Mouse (Mus musculus): ENCODE results near the gene Bmp6.

Gene Bmp6

DNA sequence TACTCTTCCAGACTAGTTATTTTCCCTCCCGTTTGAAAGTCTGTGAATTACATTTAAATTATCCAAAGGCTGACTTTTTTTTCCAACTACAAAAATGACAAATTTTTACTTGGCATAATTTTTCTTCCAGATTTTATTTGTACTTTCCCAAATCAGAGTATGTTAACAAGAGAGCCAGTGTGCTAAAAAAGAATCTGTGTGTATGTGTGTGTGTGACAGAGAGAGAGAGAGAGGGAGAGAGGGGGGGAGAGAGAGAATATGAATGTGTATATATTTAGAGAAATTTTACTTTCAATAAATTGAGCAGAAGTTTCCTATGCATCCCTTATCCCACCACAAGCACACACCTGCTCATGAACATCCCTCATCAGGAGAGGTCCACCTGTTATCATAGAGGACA is 9.4 kb downstream of the Bmp6 start:
- DNase-seq, result no peak

GRCm38 (mm10) chr13:38359045-38359444 is 14.1 kb downstream of the Bmp6 start:
- no peak for DNase-seq

GRCm38 (mm10) chr13:38362751-38363150 is 17.8 kb downstream of the Bmp6 start:
- peak in 1 of 2 experiments; percentile 32 for DNase-seq

DNA sequence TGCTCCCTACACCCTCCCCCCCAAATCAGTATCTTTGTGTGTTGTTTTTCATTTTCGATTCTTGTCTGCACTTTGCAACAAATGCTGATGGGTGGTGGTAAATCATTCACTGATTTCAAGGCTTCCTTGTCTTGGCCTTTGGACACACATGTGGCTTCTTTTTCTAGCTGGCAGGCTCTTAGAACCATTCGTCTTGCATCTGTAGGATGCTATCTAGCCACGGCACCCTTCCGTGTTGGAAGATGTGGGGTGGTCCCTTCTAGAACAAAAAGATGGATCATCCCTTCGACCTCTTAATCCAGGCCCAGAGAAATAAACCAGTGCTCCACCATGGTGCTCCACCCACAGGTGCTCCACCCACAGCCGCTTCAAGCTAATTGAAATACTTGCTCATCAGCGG is 19.0 kb downstream of the Bmp6 start:
- peak; percentile 54 to 76 for DNase-seq

DNA sequence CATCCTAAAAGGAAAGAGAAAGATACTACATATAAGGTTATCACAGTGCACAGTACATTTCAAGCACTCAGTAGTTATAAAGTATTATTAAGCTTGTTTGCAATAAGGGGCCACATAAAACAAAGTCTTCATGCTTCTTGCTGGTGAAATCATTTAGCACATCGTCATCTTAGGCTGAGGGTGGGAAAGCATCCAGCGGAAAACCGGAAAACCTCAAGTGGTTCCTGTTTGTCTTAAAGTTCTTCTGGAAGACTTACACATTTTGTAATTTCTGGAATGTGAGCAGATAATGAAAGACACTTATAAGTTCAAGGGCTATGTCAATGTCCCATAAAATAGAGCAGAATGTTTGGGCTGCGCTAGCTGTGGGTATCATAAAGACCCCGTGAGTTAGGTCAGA is 24.7 kb downstream of the Bmp6 start:
- DNase-seq, result no peak

GRCm38 (mm10) chr13:38376071-38376470 is 31.2 kb downstream of the Bmp6 start:
- peak in 1 of 2 experiments; percentile 26 for DNase-seq

GRCm38 (mm10) chr13:38377355-38377754 is 32.4 kb downstream of the Bmp6 start:
- DNase-seq, result no peak

GRCm38 (mm10) chr13:38379806-38380205 is 34.9 kb downstream of the Bmp6 start:
- DNase-seq, result no peak

GRCm38 (mm10) chr13:38386035-38386559 is 41.2 kb downstream of the Bmp6 start:
- no peak for DNase-seq

- DNase-seq, result peak; percentile 36 to 39
Observed at GRCm38 (mm10) chr13:38387453-38388040, 42.6 kb downstream of the Bmp6 start.

GRCm38 (mm10) chr13:38393444-38393843 is 48.5 kb downstream of the Bmp6 start:
- no peak for DNase-seq

- peak in 1 of 2 experiments; percentile 73 for DNase-seq
Observed at GRCm38 (mm10) chr13:38395026-38395425, 50.1 kb downstream of the Bmp6 start.

DNA sequence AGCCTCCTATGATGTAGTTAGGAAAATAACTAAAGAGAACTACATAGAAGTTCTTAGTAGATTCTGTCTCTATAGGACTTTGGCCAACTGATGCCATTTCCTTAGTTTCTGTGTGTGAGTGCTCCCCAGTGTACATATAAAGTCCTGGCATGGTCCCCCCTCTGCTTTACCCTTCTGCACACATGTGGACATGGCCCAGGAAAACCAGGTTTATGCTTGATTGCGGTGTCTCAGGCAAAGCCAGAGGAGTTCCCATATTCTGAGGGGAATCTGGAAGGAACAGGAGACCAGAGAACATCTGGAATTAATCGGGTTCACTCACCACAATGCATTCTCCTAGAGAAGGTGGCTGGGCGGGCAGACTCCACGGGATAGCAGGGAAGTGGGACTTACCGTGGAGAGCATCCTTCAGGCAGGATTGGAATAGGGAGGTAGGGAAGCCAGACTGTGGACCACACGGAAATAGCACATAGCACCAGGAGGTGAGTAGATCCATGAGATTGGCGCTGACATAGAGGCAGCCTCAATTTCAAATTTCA is 52.2 kb downstream of the Bmp6 start:
- DNase-seq, result no peak

DNA sequence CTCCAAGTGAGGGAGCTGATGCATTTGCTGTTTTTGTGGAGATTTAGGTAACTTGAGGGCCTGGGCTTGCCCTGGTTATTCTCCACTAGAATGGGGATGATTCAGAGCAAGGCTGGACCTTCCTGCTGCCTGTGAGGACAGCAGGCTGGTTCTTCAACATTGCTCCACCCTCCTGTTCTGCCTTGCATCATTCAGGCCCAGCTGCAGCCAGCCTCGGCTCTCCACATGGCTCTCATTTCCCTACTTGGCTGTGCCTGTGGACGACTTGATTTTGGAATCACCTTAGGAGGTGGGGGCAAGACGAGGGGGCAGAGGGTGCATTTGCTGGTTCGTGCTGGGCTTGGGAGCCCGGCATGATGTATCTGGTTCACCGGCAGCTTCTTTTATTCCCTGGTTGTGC is 53.8 kb downstream of the Bmp6 start:
- no peak for DNase-seq

DNA sequence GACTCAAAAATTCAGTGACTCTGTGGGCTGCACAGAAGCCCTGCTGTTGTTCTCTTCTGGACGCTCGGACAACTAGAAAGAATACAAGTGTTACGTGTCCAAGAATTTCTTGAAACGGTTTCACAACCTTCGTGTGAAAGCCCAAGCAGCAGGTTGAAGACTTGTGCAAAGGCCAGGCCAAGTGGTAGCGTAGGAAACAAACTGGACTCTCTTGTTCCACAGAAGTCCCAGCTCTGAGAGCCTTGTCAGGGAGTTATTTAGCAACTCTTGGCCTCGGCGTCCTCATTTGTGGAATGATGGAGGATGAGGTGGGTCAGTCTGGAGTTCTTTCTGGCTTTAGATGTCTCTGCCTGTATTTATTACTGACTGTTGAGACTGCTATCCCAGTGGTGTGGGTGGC is 55.8 kb downstream of the Bmp6 start:
- DNase-seq, result no peak

DNA sequence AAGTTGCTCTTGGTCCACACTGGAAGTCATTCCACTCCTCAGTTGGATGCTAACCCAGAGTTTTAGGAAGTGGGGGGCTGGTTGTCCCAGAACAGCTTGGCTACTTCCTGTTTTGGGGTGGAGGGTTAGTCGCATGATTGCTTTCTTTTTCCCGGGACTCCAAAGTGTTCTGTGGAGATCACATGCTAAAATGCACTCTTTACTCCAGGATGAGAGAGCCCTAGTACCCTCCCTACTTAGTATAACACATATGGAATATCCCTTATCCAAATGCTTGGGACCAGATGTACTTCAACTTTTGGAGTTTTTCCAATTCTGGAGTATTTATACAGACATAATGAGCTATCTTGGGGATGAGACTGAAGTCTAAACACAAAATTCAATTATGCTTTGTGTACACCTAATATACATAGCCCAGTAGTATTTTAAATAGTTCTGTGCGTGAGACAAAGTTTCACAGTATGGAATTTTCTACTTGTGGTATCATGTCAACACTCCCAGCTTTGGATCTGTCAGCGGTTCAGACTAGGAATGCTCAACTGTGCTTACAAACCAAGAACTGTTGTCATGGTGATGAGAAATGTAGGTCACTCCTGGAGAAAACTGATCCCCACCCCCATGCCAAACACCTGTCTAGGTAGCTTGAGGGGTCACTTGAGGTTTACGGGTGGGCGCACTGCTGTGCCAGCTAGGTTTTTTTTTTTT is 62.9 kb downstream of the Bmp6 start:
- no peak for DNase-seq

GRCm38 (mm10) chr13:38408636-38409035 is 63.7 kb downstream of the Bmp6 start:
- no peak for DNase-seq

DNA sequence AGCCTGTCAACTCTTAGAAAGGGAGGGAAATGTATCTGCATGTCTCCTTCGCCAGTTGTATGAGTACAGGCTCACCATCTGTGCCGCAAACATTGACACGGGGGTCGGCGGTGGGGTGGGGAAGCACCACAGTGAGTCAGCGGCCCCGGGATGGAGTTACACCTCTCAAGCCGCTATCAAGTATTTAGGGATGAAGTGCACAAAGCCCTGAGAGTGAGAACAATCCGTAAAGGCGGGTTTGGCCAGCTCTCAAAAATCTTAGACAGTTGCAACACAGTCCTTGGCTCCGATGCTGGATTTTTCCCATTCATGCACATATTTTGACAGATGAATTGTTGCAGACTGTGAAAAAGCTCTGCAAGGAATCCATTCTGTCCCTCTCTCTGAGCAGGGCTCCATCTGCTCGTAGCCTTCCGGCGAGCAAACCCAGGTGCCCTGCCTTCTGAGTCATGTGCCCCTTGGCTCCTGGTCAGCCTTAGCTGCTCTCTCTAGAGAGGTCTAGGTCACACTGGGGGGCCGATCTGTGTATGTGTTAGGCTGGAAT is 65.5 kb downstream of the Bmp6 start:
- DNase-seq, result peak; percentile 49 to 54

GRCm38 (mm10) chr13:38419781-38420180 is 74.9 kb downstream of the Bmp6 start:
- peak; percentile 23 to 36 for DNase-seq

GRCm38 (mm10) chr13:38422491-38422890 is 77.6 kb downstream of the Bmp6 start:
- no peak for DNase-seq

DNA sequence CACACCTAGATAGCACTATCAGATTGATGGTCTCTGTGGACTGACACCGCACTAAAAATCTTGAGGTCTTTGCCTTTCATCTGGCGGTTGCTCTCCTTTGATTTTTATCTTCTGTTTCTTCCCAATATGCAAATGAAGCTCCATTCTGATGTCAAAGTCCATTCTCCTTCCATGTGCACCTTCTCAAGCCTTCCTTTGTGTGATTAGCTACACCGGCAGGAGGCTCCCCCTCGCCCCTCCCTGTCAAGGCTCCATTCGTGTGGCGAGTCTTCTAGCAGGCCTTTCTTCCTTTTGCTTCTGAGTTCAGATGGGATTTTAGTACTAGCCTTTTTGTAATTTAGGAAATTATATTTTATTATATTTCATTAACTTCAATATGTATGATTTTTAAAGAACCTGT is 80.4 kb downstream of the Bmp6 start:
- no peak for DNase-seq

- DNase-seq, result peak; percentile 69 to 75
Observed at GRCm38 (mm10) chr13:38429671-38430070, 84.8 kb downstream of the Bmp6 start.

- no peak for DNase-seq
Observed at GRCm38 (mm10) chr13:38430075-38430474, 85.2 kb downstream of the Bmp6 start.

DNA sequence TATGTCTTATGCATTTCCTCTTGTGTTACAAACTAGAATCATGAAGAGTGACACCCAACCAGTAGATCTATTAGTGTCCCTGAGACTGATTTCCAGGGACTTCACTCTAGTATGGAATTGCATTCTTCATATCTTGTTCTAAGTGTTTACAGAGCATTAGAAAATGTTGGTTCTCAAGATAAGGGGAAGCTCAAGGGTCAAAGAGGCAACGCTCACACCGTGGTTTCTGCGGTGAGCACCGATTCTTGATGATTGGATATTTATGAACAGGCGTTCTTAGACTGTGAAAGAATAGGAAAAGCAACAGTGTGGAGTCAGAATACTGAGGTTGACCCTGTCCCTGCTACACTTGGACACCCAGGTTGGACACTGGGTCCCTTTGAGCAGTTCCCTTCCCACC is 89.9 kb downstream of the Bmp6 start:
- no peak for DNase-seq

Measured in kidney, adult 8-10 months (tissue).